Mouse (Mus musculus) c-Kit-positive CD71-positive TER-119-positive erythroid progenitor cells, embryonic 14.5 days (primary cell): ENCODE data around the gene Slc9a6.

Source experiments
- DNase-seq: peaks from one replicate; pipeline ENCODE4 v3.0.0-alpha.2; 2013; ENCODE audit warnings: low spot score

The Slc9a6 gene

DNA sequence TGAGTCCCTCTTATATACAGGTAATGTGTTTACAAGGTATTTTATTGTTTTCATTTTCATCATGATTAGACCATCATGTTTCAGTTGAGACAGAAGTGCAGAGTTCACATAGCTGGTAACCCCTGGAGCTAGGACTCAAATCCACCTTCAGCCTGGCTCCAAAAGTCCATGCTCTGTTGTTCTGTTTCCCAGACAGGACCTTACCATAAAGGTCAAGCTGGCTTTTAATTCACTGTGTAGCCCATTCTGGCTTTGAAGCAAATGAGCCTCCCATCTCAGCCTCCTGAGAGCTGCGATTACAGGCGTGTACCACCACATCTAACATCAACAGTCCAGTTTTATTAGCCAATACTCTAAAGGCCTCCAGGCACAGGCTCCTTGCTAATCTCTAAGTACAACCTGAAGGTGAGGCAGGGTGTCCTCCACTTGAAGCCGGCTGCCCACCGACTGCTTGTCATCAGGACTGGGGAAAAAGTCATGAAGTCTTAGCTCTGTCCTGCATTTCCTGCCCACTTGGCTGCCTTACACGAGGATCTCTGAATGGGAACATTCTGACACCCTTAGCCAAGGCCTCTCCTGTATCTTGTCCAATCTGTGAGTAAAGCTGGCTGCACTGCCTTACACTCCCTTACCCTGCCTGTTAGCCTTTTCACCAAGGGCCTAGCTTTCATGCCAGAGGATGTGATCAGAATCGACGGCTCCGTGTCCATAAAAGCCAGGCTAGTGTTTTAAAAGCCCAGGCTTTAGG is 55.8 kb downstream of the Slc9a6 start:
- no peak for DNase-seq

DNA sequence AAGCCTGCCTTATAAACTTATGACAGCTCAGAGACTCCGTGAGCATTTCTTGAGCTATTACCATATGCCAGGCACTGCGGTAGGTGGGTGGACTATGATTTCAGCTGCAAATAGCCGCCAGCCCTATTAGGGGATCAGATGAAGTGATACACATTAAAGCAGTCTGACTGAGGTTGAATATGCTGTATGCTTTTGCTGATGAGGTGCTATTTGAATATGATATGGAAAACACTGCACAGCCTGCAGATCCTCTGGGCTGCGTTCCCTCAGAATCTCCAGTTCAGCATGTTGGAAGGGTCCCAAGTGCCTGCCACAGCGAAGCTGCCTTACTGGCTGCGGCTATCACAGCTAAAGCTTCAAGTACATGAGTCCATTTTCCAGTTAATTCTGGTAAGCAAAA is 57.7 kb downstream of the Slc9a6 start:
- DNase-seq = no peak

GRCm38 (mm10) chrX:56668051-56668450 is 58.5 kb downstream of the Slc9a6 start:
- no peak for DNase-seq

- no peak for DNase-seq
Measured at GRCm38 (mm10) chrX:56668501-56668900, 58.9 kb downstream of the Slc9a6 start.

- DNase-seq = no peak
Measured at GRCm38 (mm10) chrX:56675556-56675955, 66.0 kb downstream of the Slc9a6 start.

DNA sequence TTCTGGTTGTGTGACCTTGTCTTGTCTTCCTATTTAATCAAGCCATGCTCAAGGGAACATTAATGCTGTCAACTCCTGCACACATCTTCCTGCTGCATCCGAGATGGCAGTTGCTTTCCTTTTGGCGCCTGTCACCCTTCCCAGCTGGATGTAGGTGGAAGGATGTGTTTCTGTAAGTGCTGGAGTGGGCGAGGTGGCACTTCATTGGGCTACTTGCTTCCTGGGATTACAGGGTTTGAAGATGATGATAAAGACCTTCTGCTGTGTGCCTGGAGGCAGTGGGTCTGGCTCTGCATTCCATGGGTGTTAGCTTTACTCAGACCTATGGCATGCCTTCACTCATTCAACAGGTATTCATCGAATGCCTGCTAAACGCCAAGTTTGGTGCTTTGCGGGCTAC is 68.2 kb downstream of the Slc9a6 start:
- DNase-seq = no peak

DNA sequence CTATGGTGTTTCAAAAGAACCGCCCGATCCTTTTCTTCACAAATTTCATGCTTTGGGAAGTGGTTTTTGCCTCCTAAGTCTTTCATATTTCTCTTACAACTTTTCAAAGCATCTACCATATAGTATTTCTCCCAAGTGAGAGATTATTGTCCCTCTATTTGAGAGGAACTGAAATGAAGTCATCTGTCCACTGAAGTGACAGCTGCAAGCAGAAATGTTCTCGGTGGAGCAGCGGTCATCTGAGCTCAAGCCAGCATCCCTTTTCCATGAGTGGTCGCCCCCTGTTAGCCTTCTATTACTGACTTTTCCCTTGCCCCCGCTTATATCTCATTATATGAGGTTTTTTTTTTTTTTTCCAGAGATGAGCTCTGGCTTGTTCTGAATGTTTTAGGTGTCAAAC is 69.5 kb downstream of the Slc9a6 start:
- no peak for DNase-seq

DNA sequence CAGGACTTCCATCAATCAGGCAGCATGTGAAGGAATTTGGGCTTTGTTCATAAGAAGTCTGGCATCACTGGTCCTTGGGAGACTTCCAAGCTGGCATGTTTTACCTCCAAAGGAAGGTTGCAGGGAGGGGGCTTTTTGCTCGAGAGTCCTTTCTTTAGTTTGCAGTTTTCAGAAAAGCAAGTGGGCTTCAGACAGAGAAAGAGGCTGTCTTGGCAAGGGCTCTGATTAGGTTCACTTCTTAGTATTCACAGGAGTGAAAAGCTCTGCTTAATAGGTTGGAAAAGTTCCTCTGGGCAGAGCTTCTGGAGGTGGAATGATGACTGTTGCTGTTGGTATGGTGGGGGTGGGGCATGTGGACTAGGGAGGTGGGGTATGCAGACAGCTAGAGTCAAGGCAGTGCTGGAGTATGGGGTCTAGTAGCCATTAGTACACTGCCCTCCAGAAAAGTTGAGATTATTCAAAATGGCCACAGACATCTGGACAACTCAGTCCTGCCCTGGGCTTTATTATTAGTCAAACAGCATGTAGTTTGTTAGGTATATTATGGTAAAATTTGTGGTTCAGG is 72.7 kb downstream of the Slc9a6 start:
- DNase-seq = no peak

- DNase-seq = no peak
Measured at GRCm38 (mm10) chrX:56683521-56683920, 74.0 kb downstream of the Slc9a6 start.

GRCm38 (mm10) chrX:56692554-56692953 is 83.0 kb downstream of the Slc9a6 start:
- no peak for DNase-seq

DNA sequence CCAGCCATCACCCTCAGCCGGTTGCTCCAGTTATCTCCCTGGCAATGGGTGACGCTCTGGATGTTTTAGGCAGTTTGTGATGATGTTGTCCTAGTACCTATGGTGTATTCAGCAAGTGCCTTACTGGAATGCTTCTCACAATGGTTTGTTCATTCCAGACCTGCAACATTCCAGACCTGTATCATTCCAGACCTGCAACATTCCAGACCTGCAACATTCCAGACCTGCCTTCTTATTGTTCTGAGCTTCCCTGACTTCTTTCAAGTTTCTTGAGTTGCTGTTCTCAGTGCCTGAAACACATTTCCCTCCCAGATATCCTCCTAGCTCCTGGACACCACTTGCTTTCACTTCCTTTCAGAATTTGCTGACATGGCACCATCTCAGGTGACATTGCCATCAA is 85.0 kb downstream of the Slc9a6 start:
- DNase-seq = no peak

DNA sequence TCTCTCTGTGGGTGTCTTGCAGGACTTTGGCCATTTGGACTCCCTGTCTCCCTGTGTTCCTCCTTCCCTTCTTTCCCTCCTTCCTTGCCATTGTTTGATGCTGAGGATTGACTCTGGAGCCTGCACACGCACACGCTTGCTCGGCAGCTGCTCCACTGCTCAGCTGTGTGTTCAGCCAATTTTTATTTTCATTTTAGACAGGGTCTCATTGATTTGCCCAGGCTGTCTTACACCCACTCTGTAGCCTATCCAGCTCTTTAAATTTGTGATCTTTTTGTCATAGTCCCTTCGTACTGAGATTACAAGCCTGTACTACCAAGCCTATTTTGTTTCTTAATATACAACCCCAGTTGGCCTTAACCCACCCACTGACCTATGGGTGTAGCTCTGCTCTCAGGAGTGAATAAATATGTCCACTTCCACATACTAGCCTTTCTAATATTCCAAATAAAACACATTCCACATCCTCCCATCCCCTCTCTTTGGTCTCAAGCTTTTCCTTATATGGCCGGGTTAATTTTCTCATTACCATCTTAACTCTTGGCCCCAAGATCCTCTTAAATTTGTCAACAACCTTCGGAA is 87.7 kb downstream of the Slc9a6 start:
- DNase-seq = no peak

GRCm38 (mm10) chrX:56697886-56698285 is 88.3 kb downstream of the Slc9a6 start:
- no peak for DNase-seq

DNA sequence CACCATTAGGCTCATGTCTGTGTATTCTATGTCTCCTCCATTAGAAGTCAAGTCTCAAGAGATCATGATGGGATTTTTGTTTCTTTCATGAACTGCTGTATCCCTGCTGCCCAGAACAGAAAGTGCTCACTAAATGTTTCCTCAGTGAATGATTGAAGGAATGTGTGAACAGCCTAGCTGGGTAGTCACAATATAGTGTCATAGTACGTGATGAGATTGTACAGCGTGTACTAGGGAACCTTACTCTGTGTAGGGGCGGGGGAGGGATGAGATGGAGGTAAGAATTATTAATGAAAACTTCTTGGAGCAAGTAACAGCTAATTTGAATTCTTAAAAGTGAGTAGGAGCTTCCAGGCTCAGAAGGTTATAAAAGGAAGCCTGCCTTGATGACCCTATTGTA is 91.7 kb downstream of the Slc9a6 start:
- no peak for DNase-seq

GRCm38 (mm10) chrX:56703965-56704562 is 94.5 kb downstream of the Slc9a6 start:
- DNase-seq = no peak

DNA sequence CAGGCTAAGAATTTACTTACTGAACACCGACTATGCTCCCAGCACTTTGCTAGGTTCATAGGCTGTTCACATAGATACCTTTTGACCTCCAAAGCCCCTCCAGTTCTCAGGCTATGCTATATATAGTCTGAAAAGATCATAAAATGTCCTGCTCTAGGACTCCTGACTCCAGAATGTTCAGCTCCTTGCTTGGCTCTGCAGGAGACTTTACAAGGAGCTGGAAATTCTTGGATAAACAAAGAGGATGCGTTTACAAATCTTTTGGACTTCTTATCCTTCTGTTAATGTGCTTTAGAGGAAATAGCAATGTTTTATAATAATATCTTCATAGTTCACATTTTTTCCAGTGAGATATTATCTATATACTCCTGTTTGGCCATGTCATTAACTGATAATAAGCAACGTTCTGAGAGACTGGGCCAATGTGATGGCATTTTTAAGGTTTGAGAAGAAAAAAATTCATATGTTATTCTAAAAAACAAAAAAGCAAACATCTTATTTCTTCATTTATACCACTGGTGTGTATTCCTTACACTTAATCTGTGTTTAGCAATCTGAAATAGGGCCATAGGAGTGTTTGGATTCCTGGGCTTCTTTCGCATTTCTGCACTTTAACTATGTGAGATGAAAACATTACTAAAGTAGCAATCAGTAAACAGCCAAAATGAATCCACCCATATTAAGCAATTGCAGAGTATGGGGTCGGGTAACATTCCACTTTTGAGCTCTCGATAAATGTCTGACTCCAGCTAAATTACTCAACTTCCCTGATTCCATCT is 99.2 kb downstream of the Slc9a6 start:
- DNase-seq = no peak

- DNase-seq = no peak
Measured at GRCm38 (mm10) chrX:56710522-56710921, 101.0 kb downstream of the Slc9a6 start.

GRCm38 (mm10) chrX:56712666-56713065 is 103.1 kb downstream of the Slc9a6 start:
- DNase-seq = no peak
